Mouse (Mus musculus): ENCODE results near the gene Sh3rf1.

Sh3rf1 gene

DNA sequence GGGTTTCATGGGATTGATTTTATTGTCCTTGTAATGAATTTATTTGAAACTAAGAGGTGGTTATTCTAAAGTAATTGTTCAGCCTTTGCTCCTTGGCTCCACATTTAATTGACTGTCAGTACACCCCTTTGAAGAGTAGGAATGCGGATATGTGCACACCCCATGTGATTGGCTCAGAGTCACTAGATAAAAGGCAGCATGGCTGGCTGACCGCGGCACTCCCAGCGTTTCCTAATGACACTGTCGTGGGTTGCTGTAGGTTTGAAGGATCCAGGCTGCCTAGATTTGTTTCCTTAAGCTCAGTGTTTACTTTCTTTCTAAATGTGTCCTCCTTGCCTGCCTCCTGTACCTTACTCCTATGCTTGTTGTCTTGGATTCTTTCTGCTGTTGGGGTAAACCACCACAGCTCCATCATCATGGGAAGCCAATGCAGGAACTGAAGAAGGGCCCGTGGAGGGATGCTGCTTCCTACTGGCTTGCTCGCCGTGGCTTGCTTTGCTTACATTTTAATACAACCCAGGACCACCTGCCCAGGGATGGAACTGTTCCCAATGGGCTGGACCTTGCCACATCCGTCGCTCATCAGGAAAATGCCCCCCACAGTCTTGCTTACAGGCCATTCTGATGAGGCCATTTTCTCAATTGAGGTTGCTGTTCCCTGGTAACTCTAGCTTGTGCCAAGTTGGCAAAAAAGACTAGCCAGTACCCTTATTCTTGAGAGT lies 93.3 kb downstream of the Sh3rf1 start:
- no peak for DNase-seq (ENCODE audit: extremely low read depth, low read depth, low spot score)

GRCm38 (mm10) chr8:61317535-61318136 lies 94.0 kb downstream of the Sh3rf1 start:
- DNase-seq (ENCODE audit: extremely low read depth, low read depth, low spot score) = no peak

DNA sequence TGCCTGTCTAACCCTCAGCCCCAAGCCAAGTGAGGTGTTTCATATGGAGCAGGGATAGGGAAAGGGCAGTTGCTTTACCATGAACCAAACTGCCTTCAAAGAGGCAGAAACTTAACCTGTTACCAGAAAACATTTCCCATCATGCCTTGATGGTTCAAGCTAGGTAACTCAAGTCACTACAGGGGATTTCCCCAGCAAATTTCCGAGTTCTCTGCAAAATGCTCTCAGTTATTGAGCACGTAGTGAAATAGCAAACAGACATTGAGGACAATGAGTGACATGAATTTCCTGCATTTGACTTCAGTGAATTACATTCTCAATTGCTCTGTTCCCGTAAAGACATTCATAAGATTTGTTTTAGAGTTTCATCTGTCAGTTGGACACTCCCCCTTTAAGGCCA lies 97.5 kb downstream of the Sh3rf1 start:
- DNase-seq (ENCODE audit: extremely low read depth, low read depth, low spot score) = no peak

DNA sequence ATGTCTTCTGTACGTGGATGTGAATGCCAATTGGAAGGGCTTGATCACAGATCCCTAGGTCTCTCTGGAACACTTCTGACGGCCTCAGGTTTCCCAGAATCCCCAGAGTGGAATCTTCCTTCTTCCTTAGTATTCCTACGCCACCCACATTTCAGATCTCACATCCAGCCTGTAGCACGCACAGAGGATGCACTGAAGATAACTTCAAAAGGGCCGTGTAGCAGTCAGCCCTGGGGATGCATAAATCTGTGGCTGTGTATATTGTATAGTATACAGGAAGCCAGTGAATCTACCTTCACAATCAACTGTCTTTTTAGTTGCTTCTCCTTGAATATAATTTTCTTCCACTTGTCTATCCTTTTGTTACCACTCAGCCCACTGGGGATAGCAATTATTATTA lies 98.1 kb downstream of the Sh3rf1 start:
- DNase-seq (ENCODE audit: extremely low read depth, low read depth, low spot score) = no peak

DNA sequence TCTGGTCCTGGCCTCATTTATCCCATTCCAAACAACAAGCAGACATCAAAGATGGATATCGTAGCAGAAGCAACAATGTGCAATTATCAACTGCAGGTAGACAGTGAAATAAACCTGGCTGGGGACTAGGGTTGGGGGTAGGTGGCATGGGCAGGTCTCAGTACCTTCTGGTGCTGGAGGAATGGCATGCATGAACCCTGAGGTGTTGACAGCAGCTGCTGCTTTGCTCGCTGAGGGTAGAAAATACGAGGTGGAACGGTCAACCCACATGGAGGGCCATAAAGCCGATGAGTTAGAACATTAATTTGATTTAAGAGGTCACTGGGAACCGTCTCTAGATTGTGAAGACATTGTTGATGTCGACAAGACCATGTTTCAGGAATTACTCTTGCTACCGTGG lies 98.8 kb downstream of the Sh3rf1 start:
- no peak for DNase-seq (ENCODE audit: extremely low read depth, low read depth, low spot score)

DNA sequence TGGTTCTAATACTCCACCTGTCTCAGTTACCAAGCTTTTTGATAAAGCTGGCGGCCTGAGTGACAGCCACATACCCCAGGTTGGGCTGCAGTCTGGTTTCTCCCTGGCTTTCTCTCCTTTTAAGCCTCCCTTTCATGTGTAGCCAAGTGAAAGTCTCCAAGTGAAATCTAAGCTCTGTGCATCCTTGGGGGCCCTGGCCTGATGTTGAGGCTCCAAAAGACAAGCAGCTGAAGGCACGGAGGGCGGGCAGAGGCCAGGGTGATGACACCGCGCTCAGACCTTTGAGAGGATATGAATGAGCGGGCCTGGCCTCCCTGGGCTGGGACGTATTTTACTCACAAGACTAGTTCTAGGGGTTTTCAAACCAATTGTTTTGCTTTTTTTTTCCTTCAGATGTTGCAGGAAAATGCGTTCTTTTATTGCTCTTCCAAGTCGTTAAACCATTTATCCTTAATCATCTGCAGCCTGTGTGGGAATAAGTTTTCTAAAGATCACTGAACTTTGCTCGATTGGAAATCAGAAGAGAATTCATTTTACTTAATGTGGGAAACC lies 100.8 kb downstream of the Sh3rf1 start:
- DNase-seq (ENCODE audit: extremely low read depth, low read depth, low spot score) = no peak

DNA sequence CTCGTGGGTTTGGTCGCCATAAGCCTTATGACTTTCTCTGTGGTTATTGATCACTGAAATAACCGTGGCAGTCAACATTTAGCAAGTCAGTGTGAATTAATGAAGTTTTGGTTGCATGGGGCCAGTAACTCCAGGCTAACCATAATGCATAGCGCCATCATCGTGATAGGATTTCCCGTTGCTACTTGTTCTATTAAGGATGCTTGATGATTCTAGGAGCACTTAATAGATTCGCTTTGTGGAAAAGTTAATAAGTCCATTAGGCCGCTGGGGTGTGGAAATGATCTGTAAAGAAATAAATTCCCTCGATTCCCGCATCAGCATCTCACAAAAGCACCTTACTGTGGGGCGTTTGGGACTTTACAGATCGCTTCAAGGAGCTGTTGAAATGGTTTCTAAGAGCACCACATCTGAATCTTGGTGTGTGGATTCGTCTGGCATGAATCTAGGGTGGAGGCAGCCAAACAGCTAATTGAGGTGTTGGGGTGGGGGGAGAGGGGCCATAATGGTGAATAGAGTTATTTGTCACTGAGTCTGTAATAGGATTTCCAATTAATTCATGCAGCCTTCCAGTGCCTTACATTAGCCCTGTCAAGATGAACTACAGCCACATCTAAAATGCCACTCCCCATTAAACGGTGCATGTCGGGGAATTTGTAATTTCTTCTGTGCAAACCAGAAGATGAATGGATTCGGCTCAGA lies 101.5 kb downstream of the Sh3rf1 start:
- no peak for DNase-seq (ENCODE audit: extremely low read depth, low read depth, low spot score)

- DNase-seq (ENCODE audit: extremely low read depth, low read depth, low spot score) = no peak
Observed at GRCm38 (mm10) chr8:61326281-61326680, 102.6 kb downstream of the Sh3rf1 start.

DNA sequence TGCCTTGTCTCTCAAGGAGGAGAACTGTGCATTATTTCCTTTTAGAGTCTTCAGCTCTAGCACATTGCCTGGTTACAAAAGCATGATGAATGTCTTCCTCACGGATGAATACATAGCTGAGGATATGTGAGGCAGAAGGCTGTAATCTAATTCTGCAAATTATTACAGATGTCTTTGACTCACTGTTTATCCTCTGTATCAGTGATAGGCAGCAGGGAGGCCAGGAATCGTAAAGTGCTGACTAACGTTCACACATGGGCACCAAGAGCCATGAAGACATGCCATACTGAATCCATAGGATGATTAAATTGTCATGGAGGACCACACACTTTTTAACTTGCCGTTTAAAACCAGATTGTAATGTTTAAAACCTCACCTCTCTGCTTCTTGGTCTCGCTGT lies 103.7 kb downstream of the Sh3rf1 start:
- DNase-seq (ENCODE audit: extremely low read depth, low read depth, low spot score) = no peak

DNA sequence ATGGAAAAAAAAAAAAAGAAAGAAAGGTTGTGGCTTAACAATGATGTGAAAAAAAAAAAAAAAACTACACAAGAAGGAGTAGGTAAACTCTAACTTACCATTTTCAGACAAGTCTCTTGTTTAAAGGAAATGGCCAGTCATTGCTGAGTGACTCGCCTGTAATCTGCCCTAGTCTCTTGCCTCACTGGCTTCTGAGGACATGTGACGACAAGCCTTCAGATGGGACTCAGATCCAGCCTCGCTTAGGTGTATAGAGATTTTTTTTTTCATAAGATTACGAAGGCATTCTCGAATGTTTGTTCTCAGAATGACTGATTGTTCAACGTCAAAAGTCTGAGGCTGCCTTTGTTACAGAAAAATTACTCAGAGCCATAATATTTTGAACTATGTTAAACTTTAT lies 116.0 kb downstream of the Sh3rf1 start:
- peak; percentile 62 for DNase-seq (ENCODE audit: extremely low read depth, low read depth, low spot score)

DNA sequence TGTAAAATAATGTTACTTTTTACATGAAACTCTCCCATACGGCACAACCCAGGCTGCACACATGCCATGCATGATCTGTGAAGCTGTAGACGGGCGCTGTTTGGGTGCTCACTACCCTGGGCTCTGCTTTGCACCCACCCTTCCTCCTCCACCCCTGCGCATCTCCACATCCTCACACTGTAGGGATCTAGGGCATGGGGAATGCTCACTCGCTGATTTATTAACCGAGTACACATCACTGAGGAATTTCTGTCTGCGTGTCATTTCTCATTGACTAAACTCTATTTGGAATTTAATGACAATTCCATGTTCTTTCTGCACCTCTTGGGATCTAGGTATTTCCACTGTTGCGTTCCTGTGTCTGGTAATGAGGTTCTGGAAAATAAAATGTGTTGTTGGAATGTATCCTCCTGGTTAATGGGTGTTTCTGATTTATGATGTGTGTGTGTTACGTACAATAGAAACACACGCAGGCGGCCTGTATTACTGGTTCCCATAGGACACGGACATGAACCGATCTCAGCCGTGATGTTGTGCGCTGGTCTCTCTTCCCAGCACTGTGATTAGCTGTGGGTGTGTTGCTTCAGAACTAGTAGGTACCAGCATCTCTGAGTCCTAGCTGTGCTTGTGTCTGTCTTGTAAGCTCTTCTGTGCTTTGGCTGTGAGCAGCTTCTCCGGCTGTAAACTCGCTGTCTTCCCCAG lies 116.8 kb downstream of the Sh3rf1 start:
- DNase-seq (ENCODE audit: extremely low read depth, low read depth, low spot score) = no peak

DNA sequence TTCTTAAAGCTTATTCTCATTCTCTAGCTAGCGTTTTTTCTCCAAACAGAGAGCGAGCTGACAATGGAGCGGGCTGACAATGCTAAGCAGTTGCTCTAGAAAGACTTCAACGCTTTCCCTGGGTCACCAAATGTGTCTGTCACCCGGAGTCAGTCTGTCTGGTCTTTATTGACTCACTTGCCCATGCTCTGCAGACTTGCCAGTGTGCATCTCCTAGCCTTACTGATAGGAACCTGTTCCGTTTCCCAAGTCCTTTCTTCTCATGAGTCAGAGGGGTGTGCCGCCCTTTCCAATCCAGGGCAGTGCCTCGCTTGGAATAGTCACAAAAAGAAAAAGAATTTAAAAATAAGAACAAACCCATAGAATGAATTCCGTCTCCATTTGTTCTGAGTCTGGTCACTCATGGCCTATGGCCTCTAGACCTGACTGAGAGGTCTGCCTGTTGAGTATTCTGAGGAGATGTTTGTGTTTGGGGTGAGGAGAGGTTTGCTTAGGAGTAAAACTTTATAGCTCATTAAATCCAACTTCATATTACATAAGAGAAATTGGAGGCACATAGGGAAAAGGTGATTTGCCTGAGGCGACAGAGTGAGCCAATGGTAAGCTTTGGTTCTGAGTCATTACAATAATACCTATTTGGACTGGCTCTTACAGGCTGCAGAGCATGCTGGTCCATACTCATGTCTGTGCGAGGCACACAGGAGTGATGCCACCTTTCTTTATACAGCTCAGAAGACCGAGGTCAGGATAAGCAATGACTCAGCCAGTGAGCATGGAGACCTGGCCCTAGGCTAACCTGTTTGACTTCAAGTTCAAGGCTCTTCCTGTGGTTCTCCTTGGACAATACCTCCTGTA lies 118.1 kb downstream of the Sh3rf1 start:
- peak; percentile 98 for DNase-seq (ENCODE audit: extremely low read depth, low read depth, low spot score)

- no peak for DNase-seq (ENCODE audit: extremely low read depth, low read depth, low spot score)
Observed at GRCm38 (mm10) chr8:61342473-61343026, 118.9 kb downstream of the Sh3rf1 start.

DNA sequence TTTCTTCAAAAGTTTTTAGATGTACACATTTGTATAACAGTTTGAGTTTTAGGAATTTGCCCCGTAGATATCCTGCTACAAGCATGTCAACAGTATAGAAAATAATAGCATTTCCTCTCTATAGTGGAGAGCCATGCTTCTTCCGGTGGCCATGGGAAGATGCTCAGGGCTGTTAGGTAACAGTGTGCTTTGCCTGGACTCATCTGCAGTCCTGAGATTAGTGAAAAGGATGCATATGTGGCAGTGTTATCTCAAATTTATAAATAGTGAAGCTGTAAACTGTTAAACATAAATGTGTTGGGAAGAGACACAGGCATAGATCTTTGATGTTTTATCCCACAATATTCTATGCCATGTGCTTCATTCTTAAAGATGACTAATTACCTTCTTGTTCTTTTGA lies 120.8 kb downstream of the Sh3rf1 start:
- no peak for DNase-seq (ENCODE audit: extremely low read depth, low read depth, low spot score)

GRCm38 (mm10) chr8:61346941-61347340 lies 123.3 kb downstream of the Sh3rf1 start:
- peak; percentile 43 for DNase-seq (ENCODE audit: extremely low read depth, low read depth, low spot score)

GRCm38 (mm10) chr8:61347526-61347925 lies 123.9 kb downstream of the Sh3rf1 start:
- DNase-seq (ENCODE audit: extremely low read depth, low read depth, low spot score) = no peak

- DNase-seq (ENCODE audit: extremely low read depth, low read depth, low spot score) = no peak
Observed at GRCm38 (mm10) chr8:61348029-61348428, 124.4 kb downstream of the Sh3rf1 start.

DNA sequence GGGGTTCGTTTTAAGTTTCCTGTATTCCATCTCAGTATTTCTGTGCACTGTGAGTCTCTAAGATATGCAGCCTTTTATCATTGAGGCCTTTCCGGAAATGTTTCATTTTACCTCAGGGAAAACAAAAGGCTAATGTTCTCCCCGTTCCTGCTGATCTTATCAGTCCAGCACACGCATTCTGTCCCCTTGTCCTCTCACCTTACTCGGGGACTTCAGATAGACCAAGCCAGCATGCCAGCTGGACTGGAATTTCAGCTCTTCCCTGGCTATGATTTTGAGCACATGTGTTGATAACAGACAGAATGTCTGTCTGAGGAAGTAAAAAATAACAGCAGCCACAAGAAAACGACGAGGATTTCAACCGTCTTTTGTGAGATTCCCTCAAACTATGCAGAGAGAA lies 124.8 kb downstream of the Sh3rf1 start:
- no peak for DNase-seq (ENCODE audit: extremely low read depth, low read depth, low spot score)

DNA sequence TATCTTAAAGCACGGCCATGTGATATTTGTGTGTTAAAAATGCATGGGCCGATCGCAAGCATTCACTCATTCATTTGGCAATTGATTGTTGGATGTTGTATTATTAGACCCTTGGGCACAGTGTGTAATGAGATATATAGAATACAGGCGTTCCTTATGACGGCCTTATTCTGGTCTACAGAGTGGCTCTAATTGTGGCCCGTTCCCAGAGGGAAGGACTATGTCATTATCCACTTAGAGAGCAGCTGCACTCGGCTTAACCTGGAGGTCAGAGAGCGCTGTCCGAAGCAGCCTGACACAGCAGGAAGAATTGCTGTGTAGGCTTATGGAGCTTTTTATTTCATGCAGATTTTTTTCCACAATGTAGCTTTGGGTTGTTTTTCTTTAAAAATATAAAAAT lies 126.8 kb downstream of the Sh3rf1 start:
- no peak for DNase-seq (ENCODE audit: extremely low read depth, low read depth, low spot score)

DNA sequence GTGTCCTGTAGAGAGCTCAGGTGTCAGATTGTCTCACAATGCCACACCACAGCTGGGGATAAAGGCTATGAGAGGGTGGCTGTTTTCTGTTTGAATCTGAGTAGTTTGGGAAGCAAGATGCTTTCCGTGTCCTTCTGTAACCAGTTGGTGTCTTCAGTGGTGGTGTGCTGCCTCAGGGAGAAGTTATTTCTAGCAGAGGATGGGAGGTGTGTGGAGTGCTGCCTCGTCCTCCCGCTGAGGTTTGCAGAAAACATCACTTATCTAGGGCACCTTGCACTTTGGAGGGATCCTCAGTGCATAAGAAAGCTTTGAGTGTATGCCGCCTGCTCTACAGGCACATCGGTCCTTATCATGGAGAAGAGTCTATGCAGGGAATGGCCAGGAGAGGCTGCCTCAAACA lies 128.0 kb downstream of the Sh3rf1 start:
- DNase-seq (ENCODE audit: extremely low read depth, low read depth, low spot score) = no peak

Data from fat pad, adult 2 months (tissue).